ENCODE assay signal across 8 mouse cellular contexts in genomic region chr9:57503622-57504380, GRCm38 (mm10). TPM values are rescaled to one million over a fixed set of nuclear protein-coding genes. Genes with fewer than 3 reads are reported as not detected.
DNase-seq lines count a peak whose midpoint lies in the region; ATAC-seq and TF ChIP-seq lines count a peak whose summit lies in the region.

TSS of gene Rpp25 (plus strand) at chr9:57504026.

- ATAC-seq in forebrain, embryonic 16.5 days = peak; percentile 38
- ATAC-seq in lung, postnatal 0 days = peak; percentile 66

- DNase-seq in adrenal gland, adult 8-10 months = peak; percentile 60
- peak; percentile 70 for DNase-seq in heart, postnatal 36 days
- peak; percentile 24 to 45 for DNase-seq in layer of hippocampus, postnatal 10 days (ENCODE audit: low spot score in 2 of 2)
- DNase-seq in lung, postnatal 0 days (ENCODE audit: low spot score) = no peak
- DNase-seq in right cerebral cortex, postnatal 14 days = peak; percentile 55
- DNase-seq in thymus, postnatal 0 days (ENCODE audit: low spot score) = no peak

- under 1% methylated on average over 46 of the region's 46 CpGs for WGBS in forebrain, embryonic 16.5 days
- WGBS in lung, postnatal 0 days = 1% methylated on average over 46 of the region's 46 CpGs

- no peaks in the 10 kb centered on the region for H3K36me3 ChIP-seq in ES-Bruce4 (ENCODE audit: control insufficient read depth, insufficient read depth, low read length, poor library complexity, severe bottlenecking)
- no peaks in the 10 kb centered on the region for H3K36me3 ChIP-seq in forebrain, embryonic 16.5 days (ENCODE audit: control insufficient read depth, insufficient read depth)
- no peaks in the 10 kb centered on the region for H3K36me3 ChIP-seq in lung, postnatal 0 days (ENCODE audit: insufficient read depth, low read length)

- H3K9ac ChIP-seq in ES-Bruce4 (ENCODE audit: low read depth, poor library complexity, severe bottlenecking) = peak within 1 kb of the TSS; percentile 62
- H3K9ac ChIP-seq in forebrain, embryonic 16.5 days (replicated peaks; ENCODE audit: low read depth, low read length) = peak within 1 kb of the TSS; percentile 56
- H3K9ac ChIP-seq in lung, postnatal 0 days (replicated peaks; ENCODE audit: low read depth) = no peak within 1 kb of the TSS

- TF ChIP-seq EP300 in ES-Bruce4 (IDR thresholded peaks at IDR 0.05; ENCODE audit: insufficient read depth, low read depth, low read length) = no peak
- TF ChIP-seq EP300 in lung, postnatal 0 days (IDR thresholded peaks at IDR 0.05) = no peak

- no peaks in the 10 kb centered on the region for H3K9me3 ChIP-seq in ES-Bruce4 (replicated peaks; ENCODE audit: control insufficient read depth, insufficient read depth, low read length, poor library complexity, severe bottlenecking)
- H3K9me3 ChIP-seq in forebrain, embryonic 16.5 days (ENCODE audit: control insufficient read depth, low read length) = no peaks in the 10 kb centered on the region
- no peaks in the 10 kb centered on the region for H3K9me3 ChIP-seq in lung, postnatal 0 days (ENCODE audit: low read length)

- peak within 1 kb of the TSS; percentile 20; the same call in 1 of the 2 replicates for H3K27ac ChIP-seq in ES-Bruce4 (ENCODE audit: insufficient read depth, low read length)
- peak within 1 kb of the TSS; percentile 94 for H3K27ac ChIP-seq in forebrain, embryonic 16.5 days (ENCODE audit: low read length)
- H3K27ac ChIP-seq in lung, postnatal 0 days (ENCODE audit: low read length) = no peak within 1 kb of the TSS

- peak within 1 kb of the TSS; percentile 72 for H3K4me3 ChIP-seq in ES-Bruce4 (ENCODE audit: low read depth, low read length)
- peak within 1 kb of the TSS; percentile 51 for H3K4me3 ChIP-seq in forebrain, embryonic 16.5 days (replicated peaks; ENCODE audit: low read length)
- H3K4me3 ChIP-seq in lung, postnatal 0 days (ENCODE audit: low read depth, low read length) = peak within 1 kb of the TSS; percentile 37

- no peaks in the 10 kb centered on the region for H3K27me3 ChIP-seq in ES-Bruce4 (ENCODE audit: control insufficient read depth, insufficient read depth, low read length, poor library complexity, severe bottlenecking)
- peaks cover 16% of the 10 kb centered on the region for H3K27me3 ChIP-seq in forebrain, embryonic 16.5 days (replicated peaks; ENCODE audit: control insufficient read depth, insufficient read depth, low read length)
- peaks cover 61% of the 10 kb centered on the region for H3K27me3 ChIP-seq in lung, postnatal 0 days (replicated peaks; ENCODE audit: insufficient read depth, low read length)

- TF ChIP-seq POLR2A in ES-Bruce4 (IDR thresholded peaks at IDR 0.05; ENCODE audit: insufficient read depth, low read length) = peak; percentile 65

- intact Hi-C loops in heart, postnatal 36 days (cut with DNase I) = no loop called here

- peak within 1 kb of the TSS; percentile 72 for H3K4me2 ChIP-seq in forebrain, embryonic 16.5 days (ENCODE audit: low read length)
- H3K4me2 ChIP-seq in lung, postnatal 0 days (replicated peaks; ENCODE audit: low read depth, low read length) = peak within 1 kb of the TSS; percentile 63

- TF ChIP-seq CTCF in ES-Bruce4 (IDR thresholded peaks at IDR 0.05; ENCODE audit: low read depth, low read length) = no peak
- no peak for TF ChIP-seq CTCF in lung, postnatal 0 days (IDR thresholded peaks at IDR 0.05)

- H3K4me1 ChIP-seq in ES-Bruce4 (ENCODE audit: control insufficient read depth, insufficient read depth, low read length) = peaks cover 7% of the 10 kb centered on the region
- H3K4me1 ChIP-seq in forebrain, embryonic 16.5 days (replicated peaks; ENCODE audit: control insufficient read depth, insufficient read depth, low read length) = peaks cover 56% of the 10 kb centered on the region
- H3K4me1 ChIP-seq in lung, postnatal 0 days (ENCODE audit: insufficient read depth, low read depth, low read length) = peaks cover 12% of the 10 kb centered on the region

RNA-seq across cellular contexts. Expression of gene Rpp25, which starts in this region (rescaled TPM):
- polyA plus RNA-seq in ES-Bruce4 (2011; ENCODE audit: insufficient read depth, insufficient read length, low read depth, missing spikeins) = 14.3 and 17.6 TPM in 2 replicates
- total RNA-seq in adrenal gland, adult 8-10 months (2022) = 1 to 10 TPM; 3.8 to 9.1 (median 5.3) TPM
- 23.4 and 24.4 TPM in 2 replicates for polyA plus RNA-seq in forebrain, embryonic 16.5 days (2015; fragmentation: Nextera tagmentation; extraction: Ambion mirVana)
- total RNA-seq in heart, postnatal 36 days (2021) = 1 to 10 TPM; 1.0 to 2.1 TPM
- total RNA-seq in layer of hippocampus, postnatal 10 days (2021) = 10 to 100 TPM; 11.5 to 11.7 TPM
- polyA plus RNA-seq in lung, postnatal 0 days (2015; fragmentation: Nextera tagmentation; extraction: Ambion mirVana) = 3.3 and 3.6 TPM in 2 replicates
- polyA plus RNA-seq in thymus, postnatal 0 days (2015; fragmentation: Nextera tagmentation; extraction: Ambion mirVana) = 0.60 and 0.85 TPM in 2 replicates

Comparison
In these comparisons a context has a peak if more than half of its experiments do, and no peak if none do; other contexts are left out.
1. DNase-seq: peak in adrenal gland, adult 8-10 months (single experiment), heart, postnatal 36 days (2 of 2), layer of hippocampus, postnatal 10 days (2 of 2) and right cerebral cortex, postnatal 14 days (single experiment); none in lung, postnatal 0 days (single experiment) and thymus, postnatal 0 days (single experiment).
2. Peak in every context shown above with its lines, with median percentiles within 50 percentile points of each other: H3K4me3 ChIP-seq.